Mouse (Mus musculus) layer of hippocampus, postnatal 10 days (tissue): ENCODE measurements at regions not wholly inside any gene's neighbourhood (a gene's known extent, or its start where the extent isn't known, plus 50 kb on each side); places are given as distances from the start of the nearest gene placed in this dataset.
A peak's percentile ranks its signal among the peaks of the same experiment; 100 is the strongest.

Experiments
- DNase-seq, 2 experiments: peaks; one replicate each; pipeline ENCODE4 v3.0.0; 2021; ENCODE audit warnings: low spot score in 2 of 2

- no peak for DNase-seq
These were observed 169.5 kb downstream of the Bmp7 start for GRCm38 (mm10) chr2:172770606-172771005.

GRCm38 (mm10) chr2:172773176-172773575, 166.9 kb downstream of the Bmp7 start:
- DNase-seq = peak; percentile 74 to 75

GRCm38 (mm10) chr2:172776485-172776884, 163.6 kb downstream of the Bmp7 start:
- no peak for DNase-seq

- DNase-seq = no peak
These were observed 162.3 kb downstream of the Bmp7 start for GRCm38 (mm10) chr2:172777774-172778173.

GRCm38 (mm10) chr2:172779096-172779495, 161.0 kb downstream of the Bmp7 start:
- no peak for DNase-seq

GRCm38 (mm10) chr2:172782686-172783085, 157.4 kb downstream of the Bmp7 start:
- no peak for DNase-seq

- DNase-seq = no peak
These were observed 153.8 kb downstream of the Bmp7 start for GRCm38 (mm10) chr2:172786297-172786696.

- no peak for DNase-seq
These were observed 152.7 kb downstream of the Bmp7 start for GRCm38 (mm10) chr2:172787203-172787944.

GRCm38 (mm10) chr2:172789260-172789659, 150.9 kb downstream of the Bmp7 start:
- no peak for DNase-seq

- no peak for DNase-seq
These were observed 147.6 kb downstream of the Bmp7 start for GRCm38 (mm10) chr2:172792555-172792954.

- DNase-seq = no peak
These were observed 146.1 kb downstream of the Bmp7 start for GRCm38 (mm10) chr2:172793991-172794390.

GRCm38 (mm10) chr2:172794771-172795170, 145.3 kb downstream of the Bmp7 start:
- no peak for DNase-seq

GRCm38 (mm10) chr2:172796104-172796503, 144.0 kb downstream of the Bmp7 start:
- DNase-seq = no peak

- DNase-seq = no peak
These were observed 143.2 kb downstream of the Bmp7 start for GRCm38 (mm10) chr2:172796955-172797354.

GRCm38 (mm10) chr2:172799951-172800350, 140.2 kb downstream of the Bmp7 start:
- no peak for DNase-seq

GRCm38 (mm10) chr2:172800801-172801200, 139.3 kb downstream of the Bmp7 start:
- no peak for DNase-seq

- no peak for DNase-seq
These were observed 138.3 kb downstream of the Bmp7 start for GRCm38 (mm10) chr2:172801804-172802203.

- DNase-seq = no peak
These were observed 132.7 kb downstream of the Bmp7 start for GRCm38 (mm10) chr2:172807446-172807845.

- no peak for DNase-seq
These were observed 130.8 kb downstream of the Bmp7 start for GRCm38 (mm10) chr2:172809306-172809705.

- no peak for DNase-seq
These were observed 126.8 kb downstream of the Bmp7 start for GRCm38 (mm10) chr2:172813319-172813718.

GRCm38 (mm10) chr2:172813906-172814305, 126.2 kb downstream of the Bmp7 start:
- no peak for DNase-seq

GRCm38 (mm10) chr2:172815146-172815545, 125.0 kb downstream of the Bmp7 start:
- no peak for DNase-seq

- no peak for DNase-seq
These were observed 122.9 kb downstream of the Bmp7 start for GRCm38 (mm10) chr2:172817058-172817745.
